In the genomic region with DNA sequence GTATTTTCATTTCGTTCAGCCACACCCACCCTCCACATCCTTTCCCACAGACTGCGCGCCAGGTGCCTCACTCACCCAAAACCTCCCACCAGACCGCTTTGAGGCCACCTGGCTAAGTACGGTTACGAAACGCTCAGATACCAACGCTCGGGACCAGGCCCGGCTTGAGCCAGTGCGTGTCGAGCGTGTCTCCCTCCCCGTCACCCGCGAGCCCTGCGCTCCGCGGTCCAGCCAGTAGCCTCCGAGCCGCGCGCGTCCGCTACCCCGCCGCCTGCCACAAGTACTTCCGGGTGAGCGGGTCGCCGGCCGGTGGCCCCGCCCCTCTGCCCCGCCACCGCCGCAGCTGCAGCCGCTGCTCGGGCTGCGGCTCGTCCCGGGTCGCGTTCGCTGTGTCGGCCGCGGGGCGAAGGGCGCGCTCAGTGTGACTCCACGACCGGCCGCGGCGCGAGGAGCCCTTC, we compare ENCODE assay signal across 8 mouse cellular contexts. TPM values are rescaled to one million over a fixed set of nuclear protein-coding genes. Genes with fewer than 3 reads are reported as not detected.
DNase-seq lines count a peak whose midpoint lies in the region; ATAC-seq and TF ChIP-seq lines count a peak whose summit lies in the region.

No protein-coding gene starts in this region.

- H3K9me3 ChIP-seq in forebrain, embryonic 14.5 days (replicated peaks; ENCODE audit: control insufficient read depth, low read length): no peaks in the 10 kb centered on the region
- H3K9me3 ChIP-seq in lung, embryonic 15.5 days: no peaks in the 10 kb centered on the region

- 1% methylated on average over 51 of the region's 56 CpGs for WGBS in forebrain, embryonic 14.5 days
- under 1% methylated on average over 47 of the region's 56 CpGs for WGBS in lung, embryonic 15.5 days

- no peaks in the 10 kb centered on the region for H3K27me3 ChIP-seq in forebrain, embryonic 14.5 days (replicated peaks; ENCODE audit: control insufficient read depth, insufficient read depth, low read length)
- H3K27me3 ChIP-seq in lung, embryonic 15.5 days: no peaks in the 10 kb centered on the region

- H3K4me1 ChIP-seq in forebrain, embryonic 14.5 days (ENCODE audit: control insufficient read depth, insufficient read depth, low read length): peaks cover 13% of the 10 kb centered on the region; the same call in 1 of the 2 replicates
- H3K4me1 ChIP-seq in lung, embryonic 15.5 days: peaks cover 27% of the 10 kb centered on the region

- no peaks in the 10 kb centered on the region for H3K36me3 ChIP-seq in forebrain, embryonic 14.5 days (ENCODE audit: control insufficient read depth, insufficient read depth, low read length)
- H3K36me3 ChIP-seq in lung, embryonic 15.5 days: 0 out of 2 replicates have a peak, but pooled peaks cover 3% of the 10 kb centered on the region

- peak overlapping the region; percentile 76; the same call in 1 of the 2 replicates for H3K27ac ChIP-seq in forebrain, embryonic 14.5 days (ENCODE audit: low read depth, low read length)
- peak overlapping the region; percentile 91 for H3K27ac ChIP-seq in layer of hippocampus, adult 2 months
- H3K27ac ChIP-seq in lung, embryonic 15.5 days: peak overlapping the region; percentile 88

- H3K4me3 ChIP-seq in forebrain, embryonic 14.5 days (ENCODE audit: low read depth, low read length): peak overlapping the region; percentile 93
- peak overlapping the region; percentile 89 for H3K4me3 ChIP-seq in layer of hippocampus, adult 2 months
- H3K4me3 ChIP-seq in lung, embryonic 15.5 days: peak overlapping the region; percentile 96

- peak; percentile 44 for DNase-seq in ES-CJ7 (ENCODE audit: low read depth, low spot score)
- peak; percentile 82 for DNase-seq in forebrain, embryonic 14.5 days (ENCODE audit: low spot score)
- DNase-seq in heart, postnatal 14 days: peak; percentile 91 to 93
- peak; percentile 68 to 77 for DNase-seq in layer of hippocampus, adult 2 months (ENCODE audit: low spot score in 2 of 2)
- peak; percentile 78 for DNase-seq in ovary, postnatal 10 days (ENCODE audit: low spot score)
- peak; percentile 68 to 80 for DNase-seq in thymus, postnatal 10 days (ENCODE audit: low spot score in 2 of 2)

- peak overlapping the region; percentile 76 for H3K4me2 ChIP-seq in forebrain, embryonic 14.5 days (ENCODE audit: low read length)
- H3K4me2 ChIP-seq in lung, embryonic 15.5 days: peak overlapping the region; percentile 81

- TF ChIP-seq CTCF in layer of hippocampus, adult 2 months (conservative IDR thresholded peaks at IDR 0.05): no peak

- peak; percentile 97 for ATAC-seq in cerebellum, adult (ENCODE audit: insufficient number of reproducible peaks, low FRiP score, low TSS enrichment)
- peak; percentile 98 for ATAC-seq in forebrain, embryonic 14.5 days
- peak; percentile 94 for ATAC-seq in lung, embryonic 15.5 days (ENCODE audit: borderline replicate concordance, extremely low read depth, low FRiP score, low TSS enrichment)

- H3K9ac ChIP-seq in forebrain, embryonic 14.5 days (ENCODE audit: low read length): peak overlapping the region; percentile 89
- H3K9ac ChIP-seq in lung, embryonic 15.5 days: peak overlapping the region; percentile 86

- intact Hi-C loops in heart, postnatal 14 days (cut with DNase I): loop anchor here (5.0 kb wide), 2 partner anchors 34 to 94 kb away; no protein-coding TSS in a partner anchor

RNA-seq across cellular contexts. Expression of gene Lrrfip2, which starts 0.4 kb away (rescaled TPM):
- polyA plus RNA-seq in forebrain, embryonic 14.5 days (2014; fragmentation: Nextera tagmentation; extraction: Ambion mirVana): 41.9 and 45.2 TPM in 2 replicates
- 10 to 100 TPM; 85.8 to 86.9 TPM for total RNA-seq in heart, postnatal 14 days (2021)
- total RNA-seq in layer of hippocampus, adult 2 months (2021): 10 to 100 TPM; 37.2 to 38.0 TPM
- 42.3 and 46.1 TPM in 2 replicates for polyA plus RNA-seq in lung, embryonic 15.5 days (2015; fragmentation: Nextera tagmentation; extraction: Ambion mirVana)

Comparison
In these comparisons a context has a peak if more than half of its experiments do, and no peak if none do; other contexts are left out.
1. Peak in every context shown above with its lines: DNase-seq, ATAC-seq, H3K4me3 ChIP-seq and H3K27ac ChIP-seq.